Mouse (Mus musculus): Measurements from ENCODE around the gene Slco2a1. TPM values are rescaled to one million over a fixed set of nuclear protein-coding genes. Genes with fewer than 3 reads are reported as not detected.

Slco2a1 gene
- polyA plus RNA-seq, 1 experiment = 9.1 TPM

DNA sequence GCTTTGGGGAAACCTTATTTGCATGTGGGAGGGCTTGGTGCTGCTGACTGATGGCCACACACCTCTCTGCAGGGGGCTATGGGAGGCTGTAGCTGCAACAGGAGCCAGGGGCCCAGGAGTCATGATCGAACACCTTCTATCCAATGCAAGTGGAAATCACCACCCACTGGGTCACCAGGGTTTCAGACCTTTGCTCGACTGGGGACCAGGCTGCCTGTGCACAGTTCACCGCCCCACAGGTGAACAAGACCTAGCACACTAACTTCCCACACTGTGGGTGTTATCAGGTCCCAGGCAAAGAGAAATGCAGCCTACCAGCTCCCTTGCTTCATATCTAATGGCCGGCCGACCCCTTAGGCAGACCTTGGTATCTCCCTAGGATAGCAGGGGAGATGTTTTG is 8.1 kb upstream of the Slco2a1 start:
- Histone ChIP-seq H3K4me1 (ENCODE audit: control insufficient read depth, insufficient read depth, low read length) (peaks cover 3% of the 10 kb centered on the region; the same call in 1 of the 2 replicates), H3K4me3 (ENCODE audit: insufficient read depth, low read length) (no peak overlapping the region), H3K27ac (ENCODE audit: insufficient read depth, low read length) (no peak overlapping the region)
- TF ChIP-seq CTCF (IDR thresholded peaks at IDR 0.05; ENCODE audit: borderline replicate concordance, insufficient read depth, low read length) = no peak
- TF ChIP-seq POLR2A (IDR thresholded peaks at IDR 0.05; ENCODE audit: low read depth, low read length) = no peak

DNA sequence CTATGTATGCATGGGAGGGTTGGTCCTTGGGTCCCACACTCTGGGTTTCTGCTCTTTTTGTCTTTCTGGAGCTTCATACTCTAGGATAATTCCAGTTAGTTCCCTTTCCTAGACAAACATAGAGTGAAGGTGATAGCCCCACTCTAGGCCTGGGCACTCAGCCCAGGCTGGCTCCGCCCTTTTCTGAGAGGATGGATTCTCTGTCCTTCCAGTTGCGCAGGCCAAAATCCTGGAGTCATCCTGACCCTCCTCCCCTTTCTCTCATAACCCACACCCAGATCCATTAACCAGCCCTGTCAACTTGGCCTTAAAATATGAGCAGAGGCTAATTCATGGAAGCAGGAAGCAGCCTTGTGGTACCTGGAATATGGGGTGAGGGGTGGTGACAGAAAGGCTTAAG is 6.7 kb upstream of the Slco2a1 start:
- TF ChIP-seq POLR2A (IDR thresholded peaks at IDR 0.05; ENCODE audit: low read depth, low read length) = no peak
- no peak for TF ChIP-seq CTCF (IDR thresholded peaks at IDR 0.05; ENCODE audit: borderline replicate concordance, insufficient read depth, low read length)
- peaks cover 3% of the 10 kb centered on the region; the same call in 1 of the 2 replicates for H3K4me1 ChIP-seq (ENCODE audit: control insufficient read depth, insufficient read depth, low read length)
- H3K4me3 ChIP-seq (ENCODE audit: insufficient read depth, low read length) = no peak overlapping the region
- H3K27ac ChIP-seq (ENCODE audit: insufficient read depth, low read length) = no peak overlapping the region

DNA sequence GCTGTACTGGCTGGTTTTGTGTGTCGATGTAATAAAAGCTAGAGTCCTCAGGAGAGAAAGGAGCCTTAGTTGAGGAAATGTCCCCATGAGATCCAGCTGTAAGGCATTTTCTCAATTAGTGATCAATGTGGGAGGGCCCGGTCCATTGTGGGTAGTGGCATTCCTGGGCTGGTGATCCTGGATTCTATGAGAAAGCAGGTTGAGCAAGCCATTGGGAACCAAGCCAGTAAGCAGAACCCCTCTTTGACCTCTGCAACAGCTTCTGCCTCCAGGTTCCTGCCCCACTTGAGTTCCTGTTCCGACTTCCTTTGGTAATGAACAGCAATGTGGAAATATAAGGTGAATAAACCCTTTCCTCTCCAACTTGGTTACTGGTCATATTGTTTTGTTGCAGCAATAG is 6.1 kb upstream of the Slco2a1 start:
- H3K27ac ChIP-seq (ENCODE audit: insufficient read depth, low read length) = no peak overlapping the region
- peaks cover 3% of the 10 kb centered on the region; the same call in 1 of the 2 replicates for H3K4me1 ChIP-seq (ENCODE audit: control insufficient read depth, insufficient read depth, low read length)
- H3K4me3 ChIP-seq (ENCODE audit: insufficient read depth, low read length) = no peak overlapping the region
- TF ChIP-seq POLR2A (IDR thresholded peaks at IDR 0.05; ENCODE audit: low read depth, low read length) = no peak
- TF ChIP-seq CTCF (IDR thresholded peaks at IDR 0.05; ENCODE audit: borderline replicate concordance, insufficient read depth, low read length) = no peak

DNA sequence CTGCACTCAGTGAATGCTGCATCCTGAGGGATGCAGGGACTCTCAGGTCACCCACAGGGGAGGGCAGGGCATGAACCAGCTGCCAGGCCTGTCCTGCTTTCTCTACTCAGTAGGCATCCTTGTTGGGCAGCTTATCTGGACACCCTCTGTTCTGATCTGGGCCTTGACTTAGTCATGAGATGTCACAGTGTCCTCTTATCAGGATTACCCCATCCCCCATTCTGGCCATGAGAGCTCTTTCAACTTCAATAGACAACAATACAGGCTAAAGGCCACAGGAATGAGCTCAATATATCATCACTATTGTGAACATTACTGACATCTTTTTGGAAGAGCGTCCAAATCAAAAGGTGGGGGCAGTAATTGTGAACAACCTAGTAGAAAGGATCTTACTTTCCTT is 3.4 kb upstream of the Slco2a1 start:
- Histone ChIP-seq H3K27ac (ENCODE audit: insufficient read depth, low read length) (no peak overlapping the region), H3K4me3 (ENCODE audit: insufficient read depth, low read length) (no peak overlapping the region), H3K4me1 (ENCODE audit: control insufficient read depth, insufficient read depth, low read length) (no peaks in the 10 kb centered on the region)
- TF ChIP-seq CTCF (IDR thresholded peaks at IDR 0.05; ENCODE audit: borderline replicate concordance, insufficient read depth, low read length) = no peak
- TF ChIP-seq POLR2A (IDR thresholded peaks at IDR 0.05; ENCODE audit: low read depth, low read length) = no peak

DNA sequence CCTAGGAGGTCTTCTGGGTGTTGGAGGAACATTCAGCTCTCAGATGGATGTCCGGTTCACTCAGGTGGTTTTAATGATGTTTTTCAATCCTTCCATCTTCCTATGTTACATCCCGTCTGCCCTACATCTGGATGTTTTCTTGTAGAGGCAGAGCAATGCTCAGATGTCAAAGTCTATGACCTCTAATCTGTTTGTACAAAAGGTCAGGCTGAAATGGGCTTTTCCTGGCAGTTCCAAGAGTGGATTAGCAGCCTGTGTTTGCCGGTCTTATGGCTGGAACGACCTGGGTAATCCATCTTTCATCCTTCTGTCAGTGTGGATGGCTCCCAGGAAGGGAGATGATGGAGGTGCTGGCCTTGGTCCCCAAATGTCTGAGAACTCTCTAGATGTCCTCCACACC is 2.6 kb upstream of the Slco2a1 start:
- H3K4me1 ChIP-seq (ENCODE audit: control insufficient read depth, insufficient read depth, low read length) = no peaks in the 10 kb centered on the region
- H3K4me3 ChIP-seq (ENCODE audit: insufficient read depth, low read length) = no peak overlapping the region
- TF ChIP-seq CTCF (IDR thresholded peaks at IDR 0.05; ENCODE audit: borderline replicate concordance, insufficient read depth, low read length) = no peak
- TF ChIP-seq POLR2A (IDR thresholded peaks at IDR 0.05; ENCODE audit: low read depth, low read length) = no peak
- H3K27ac ChIP-seq (ENCODE audit: insufficient read depth, low read length) = no peak overlapping the region

DNA sequence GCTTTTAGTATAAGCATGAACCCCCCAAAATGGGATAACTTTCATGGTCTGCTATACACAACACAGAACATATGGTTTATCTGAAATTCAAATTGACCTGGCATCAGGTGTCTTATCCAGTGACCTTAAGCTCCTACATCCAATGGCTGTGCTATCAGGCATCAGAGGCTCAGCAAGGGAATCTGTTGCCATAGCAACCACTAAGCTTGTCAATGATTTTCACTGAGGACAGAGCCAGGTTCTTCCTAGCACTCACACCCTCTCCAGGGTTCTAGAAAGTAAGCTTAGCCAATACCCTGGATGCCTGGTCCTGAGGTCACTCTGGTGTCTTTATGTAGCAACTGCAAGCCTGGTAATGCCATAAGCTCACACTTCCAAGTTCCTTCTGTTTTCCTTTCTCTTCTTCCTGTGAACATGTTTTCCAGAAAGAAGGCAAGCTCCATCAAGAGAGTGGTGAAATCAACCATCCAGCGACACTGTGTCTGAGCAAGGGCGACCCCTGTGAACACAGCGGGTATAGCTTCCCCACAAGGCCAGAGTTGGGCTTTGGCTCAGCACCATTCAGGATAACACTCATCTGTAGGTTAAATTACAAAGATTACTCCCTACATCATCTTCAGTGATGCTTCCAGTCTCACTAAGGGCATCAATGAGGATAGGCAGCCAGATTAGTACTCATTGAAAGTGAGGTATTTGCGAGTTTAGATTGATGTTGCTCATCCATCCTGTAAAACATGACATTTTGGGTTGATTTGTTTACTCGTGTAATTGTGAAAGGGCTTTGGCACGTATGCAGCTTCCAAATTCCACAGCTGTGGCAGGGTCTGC is 2.0 kb downstream of the Slco2a1 start:
- peak; percentile 16; the same call in 1 of the 2 replicates for TF ChIP-seq CTCF (IDR thresholded peaks at IDR 0.05; ENCODE audit: borderline replicate concordance, insufficient read depth, low read length)
- TF ChIP-seq POLR2A (IDR thresholded peaks at IDR 0.05; ENCODE audit: low read depth, low read length) = no peak
- Histone ChIP-seq H3K4me1 (ENCODE audit: control insufficient read depth, insufficient read depth, low read length) (peaks cover 8% of the 10 kb centered on the region), H3K27ac (ENCODE audit: insufficient read depth, low read length) (no peak overlapping the region), H3K4me3 (ENCODE audit: insufficient read depth, low read length) (no peak overlapping the region)

DNA sequence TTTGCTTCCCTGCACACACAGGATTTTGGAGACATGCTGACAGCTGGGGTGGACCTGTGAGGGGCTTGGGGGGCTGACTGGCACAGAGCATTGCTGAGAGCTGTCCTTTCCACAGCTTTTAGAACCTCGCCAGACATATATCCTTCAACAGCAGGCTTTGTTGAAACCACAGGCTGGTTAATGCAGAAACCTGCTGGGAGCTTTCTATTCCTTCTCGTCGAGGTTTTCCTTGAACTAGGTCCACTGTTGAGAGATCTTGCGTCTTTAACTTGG is 2.6 kb downstream of the Slco2a1 start:
- TF ChIP-seq CTCF (IDR thresholded peaks at IDR 0.05; ENCODE audit: borderline replicate concordance, insufficient read depth, low read length) = no peak
- TF ChIP-seq POLR2A (IDR thresholded peaks at IDR 0.05; ENCODE audit: low read depth, low read length) = no peak
- Histone ChIP-seq H3K4me3 (ENCODE audit: insufficient read depth, low read length) (no peak overlapping the region), H3K4me1 (ENCODE audit: control insufficient read depth, insufficient read depth, low read length) (peaks cover 8% of the 10 kb centered on the region)

DNA sequence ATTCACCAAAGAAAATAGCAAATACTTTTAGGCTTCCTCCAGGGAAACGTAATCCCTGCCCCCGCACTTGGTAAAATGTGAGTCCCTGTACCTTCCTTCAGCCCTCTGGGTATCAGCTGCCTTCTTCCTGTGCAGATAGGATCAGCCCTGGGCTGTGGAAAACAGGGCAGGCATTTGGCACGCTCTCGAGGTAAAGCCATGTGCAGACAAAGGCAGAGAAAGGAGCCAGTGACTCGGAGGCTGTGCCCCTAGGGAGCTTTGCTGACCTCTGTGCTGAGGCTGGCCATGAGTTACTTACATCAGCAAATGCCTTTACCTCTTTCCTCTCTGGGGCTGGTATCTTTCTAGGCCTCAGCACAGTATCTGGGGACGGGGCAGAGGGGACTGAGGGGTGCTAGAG is 4.4 kb downstream of the Slco2a1 start:
- peak overlapping the region; percentile 10; the same call in 1 of the 2 replicates for H3K27ac ChIP-seq (ENCODE audit: insufficient read depth, low read length)
- no peak overlapping the region for H3K4me3 ChIP-seq (ENCODE audit: insufficient read depth, low read length)
- H3K4me1 ChIP-seq (ENCODE audit: control insufficient read depth, insufficient read depth, low read length) = peaks cover 8% of the 10 kb centered on the region
- TF ChIP-seq POLR2A (IDR thresholded peaks at IDR 0.05; ENCODE audit: low read depth, low read length) (no peak), CTCF (IDR thresholded peaks at IDR 0.05; ENCODE audit: borderline replicate concordance, insufficient read depth, low read length) (no peak)

More for the DNA sequence above, 2.6 kb downstream of the Slco2a1 start:
- no peak overlapping the region for H3K27ac ChIP-seq (ENCODE audit: insufficient read depth, low read length)

DNA sequence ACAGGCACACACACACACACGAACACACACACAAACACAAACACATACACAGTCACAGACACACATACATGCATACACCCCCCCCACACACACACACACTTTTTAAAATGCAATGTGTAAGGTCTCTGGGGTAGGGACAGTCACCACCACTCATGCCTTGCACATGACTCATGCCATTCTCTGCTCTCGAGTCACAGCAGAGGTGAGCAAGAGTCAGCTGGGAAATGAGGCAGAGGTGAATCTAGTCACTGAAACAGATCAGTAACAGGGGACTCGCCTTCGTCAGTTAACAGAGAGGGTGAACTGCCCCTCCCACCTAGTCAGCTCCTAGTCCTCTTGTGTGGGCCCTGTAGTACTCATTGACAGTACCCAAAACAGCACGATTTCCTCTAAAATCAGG is 5.3 kb downstream of the Slco2a1 start:
- TF ChIP-seq POLR2A (IDR thresholded peaks at IDR 0.05; ENCODE audit: low read depth, low read length) = no peak
- no peak for TF ChIP-seq CTCF (IDR thresholded peaks at IDR 0.05; ENCODE audit: borderline replicate concordance, insufficient read depth, low read length)
- Histone ChIP-seq H3K4me1 (ENCODE audit: control insufficient read depth, insufficient read depth, low read length) (peaks cover 8% of the 10 kb centered on the region), H3K4me3 (ENCODE audit: insufficient read depth, low read length) (no peak overlapping the region), H3K27ac (ENCODE audit: insufficient read depth, low read length) (peak overlapping the region; percentile 10; the same call in 1 of the 2 replicates)

DNA sequence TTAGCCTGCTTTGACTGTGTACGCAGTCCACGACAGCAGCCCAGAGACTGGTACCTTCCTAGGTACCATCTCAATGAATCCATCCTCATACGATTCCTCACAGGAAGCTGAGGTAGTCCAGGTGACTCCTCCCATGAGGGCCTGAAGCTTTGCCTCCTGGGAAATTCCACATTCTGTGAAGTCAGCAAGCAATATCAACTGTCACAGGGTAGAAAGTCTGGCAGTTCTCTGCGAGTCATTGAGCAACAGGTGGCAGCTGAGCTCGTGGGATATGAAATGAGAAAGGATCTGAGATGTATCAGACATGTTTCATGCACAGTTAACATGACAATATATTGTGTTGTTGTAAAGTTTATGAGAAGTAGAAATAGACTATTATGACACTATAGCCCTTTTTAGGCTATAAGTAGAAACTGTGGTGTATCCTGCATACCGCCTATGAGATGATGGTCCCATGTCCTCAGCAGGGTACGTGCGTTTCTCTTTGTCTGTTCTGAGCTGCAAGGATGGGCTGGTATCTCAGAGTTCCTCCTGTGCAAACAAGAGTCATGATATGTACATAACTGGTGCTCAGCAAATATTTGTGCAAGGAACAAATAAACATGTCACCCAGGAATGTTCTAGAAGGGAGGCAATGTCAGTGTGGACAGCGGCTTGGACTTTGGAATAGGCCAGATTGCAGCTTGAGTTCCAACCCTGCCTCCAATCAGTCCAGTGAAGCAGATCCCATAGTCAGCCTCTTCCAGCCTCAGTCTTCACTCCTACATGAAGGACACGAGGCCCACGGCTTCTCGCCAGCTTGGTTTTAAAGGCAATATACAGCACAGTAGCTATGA is 7.5 kb downstream of the Slco2a1 start:
- peaks cover 11% of the 10 kb centered on the region for H3K4me1 ChIP-seq (ENCODE audit: control insufficient read depth, insufficient read depth, low read length)
- TF ChIP-seq POLR2A (IDR thresholded peaks at IDR 0.05; ENCODE audit: low read depth, low read length) = no peak
- TF ChIP-seq CTCF (IDR thresholded peaks at IDR 0.05; ENCODE audit: borderline replicate concordance, insufficient read depth, low read length) = no peak
- H3K27ac ChIP-seq (ENCODE audit: insufficient read depth, low read length) = no peak overlapping the region
- no peak overlapping the region for H3K4me3 ChIP-seq (ENCODE audit: insufficient read depth, low read length)
